20 mouse cellular contexts compared by ENCODE assay signal in genomic region chr17:71827627-71828026, GRCm38 (mm10). TPM values are rescaled to one million over a fixed set of nuclear protein-coding genes. Genes with fewer than 3 reads are reported as not detected.
DNase-seq lines count a peak whose midpoint lies in the region; ATAC-seq and TF ChIP-seq lines count a peak whose summit lies in the region.
"Had no signal": no experiment of that assay in that cellular context is flagged by ENCODE, and none has a peak within 500 bp of the region (broad histone marks: within the 10 kb centered on the region; RNA-seq: fewer than 3 reads in every experiment).

No protein-coding gene starts in this region.

- DNase-seq in embryonic facial prominence, embryonic 14.5 days (ENCODE audit: low spot score) = peak; percentile 41
- no peak for DNase-seq in embryonic facial prominence, embryonic 10.5 days (ENCODE audit: low spot score)
- DNase-seq in kidney, postnatal 4 days = peak; percentile 22 to 28
- no peak for DNase-seq in kidney, adult 9 months
- peak; percentile 18 for DNase-seq in lung, postnatal 10 days
- DNase-seq in lung, adult 18-20 months = no peak
- peak; percentile 68 for DNase-seq in brain, embryonic 14.5 days (ENCODE audit: low read depth)
- DNase-seq: adrenal gland, postnatal 25 days; cerebellum, adult 9-11 months; gastrocnemius, postnatal 36 days; layer of hippocampus, adult 9-11 months; lung, postnatal 14 days; right cerebral cortex, adult 18-20 months; thymus, adult 18-20 months; thymus, postnatal 4 days had no signal

- no peak for ATAC-seq in embryonic facial prominence, embryonic 14.5 days (ENCODE audit: low read depth)
- ATAC-seq: CD4-positive, CD25-positive, alpha-beta regulatory T cell, adult 4 months; midbrain, embryonic 15.5 days had no signal

- H3K36me3 ChIP-seq in embryonic facial prominence, embryonic 14.5 days (ENCODE audit: control insufficient read depth, insufficient read depth, low read length) = peaks cover 11% of the 10 kb centered on the region; the same call in 1 of the 2 replicates
- peaks cover 28% of the 10 kb centered on the region for H3K36me3 ChIP-seq in embryonic facial prominence, embryonic 10.5 days (replicated peaks)

- H3K4me3 ChIP-seq in embryonic facial prominence, embryonic 14.5 days (ENCODE audit: low read depth, low read length) = no peak overlapping the region
- H3K4me3 ChIP-seq in embryonic facial prominence, embryonic 10.5 days = no peak overlapping the region
- H3K4me3 ChIP-seq: hindbrain, embryonic 15.5 days; midbrain, embryonic 15.5 days; neural tube, embryonic 12.5 days had no signal

- WGBS in embryonic facial prominence, embryonic 14.5 days = 58% methylated on average over 8 of the region's 8 CpGs
- 78% methylated on average over 8 of the region's 8 CpGs for WGBS in embryonic facial prominence, embryonic 10.5 days

- no peaks in the 10 kb centered on the region for H3K4me1 ChIP-seq in embryonic facial prominence, embryonic 14.5 days (ENCODE audit: control insufficient read depth, insufficient read depth, low read length)
- peaks cover 8% of the 10 kb centered on the region; the same call in 1 of the 2 replicates for H3K4me1 ChIP-seq in embryonic facial prominence, embryonic 10.5 days
- H3K4me1 ChIP-seq: hindbrain, embryonic 15.5 days; midbrain, embryonic 15.5 days; neural tube, embryonic 12.5 days had no signal

- TF ChIP-seq POLR2A in brain, embryonic 14.5 days (IDR thresholded peaks at IDR 0.05; ENCODE audit: borderline replicate concordance, extremely low read depth, insufficient read depth, insufficient read length, poor library complexity, severe bottlenecking) = no peak

- TF ChIP-seq CTCF in brain, embryonic 14.5 days (IDR thresholded peaks at IDR 0.05; ENCODE audit: borderline replicate concordance, extremely low read depth, insufficient read depth, insufficient read length) = no peak

- no peak overlapping the region for H3K27ac ChIP-seq in embryonic facial prominence, embryonic 14.5 days (replicated peaks; ENCODE audit: low read depth, low read length)
- H3K27ac ChIP-seq in embryonic facial prominence, embryonic 10.5 days (replicated peaks) = no peak overlapping the region
- H3K27ac ChIP-seq: hindbrain, embryonic 15.5 days; liver, embryonic 14.5 days; midbrain, embryonic 15.5 days; neural tube, embryonic 12.5 days had no signal

- H3K27me3 ChIP-seq in embryonic facial prominence, embryonic 14.5 days (replicated peaks; ENCODE audit: control insufficient read depth, insufficient read depth, low read length) = no peaks in the 10 kb centered on the region
- H3K27me3 ChIP-seq in embryonic facial prominence, embryonic 10.5 days (replicated peaks; ENCODE audit: low read depth, poor library complexity, severe bottlenecking) = no peaks in the 10 kb centered on the region
- H3K27me3 ChIP-seq: hindbrain, embryonic 15.5 days; midbrain, embryonic 15.5 days; neural tube, embryonic 12.5 days had no signal

- no peaks in the 10 kb centered on the region for H3K9me3 ChIP-seq in embryonic facial prominence, embryonic 14.5 days (ENCODE audit: control insufficient read depth, low read length)
- H3K9me3 ChIP-seq in embryonic facial prominence, embryonic 10.5 days = no peaks in the 10 kb centered on the region
- H3K9me3 ChIP-seq: hindbrain, embryonic 15.5 days; midbrain, embryonic 15.5 days; neural tube, embryonic 12.5 days had no signal

- H3K9ac ChIP-seq in embryonic facial prominence, embryonic 14.5 days (ENCODE audit: low read depth, low read length) = no peak overlapping the region
- H3K9ac ChIP-seq: hindbrain, embryonic 15.5 days; liver, embryonic 14.5 days; midbrain, embryonic 15.5 days; neural tube, embryonic 12.5 days had no signal

- H3K4me2 ChIP-seq in embryonic facial prominence, embryonic 14.5 days (ENCODE audit: low read depth, low read length) = no peak overlapping the region
- H3K4me2 ChIP-seq: hindbrain, embryonic 15.5 days; midbrain, embryonic 15.5 days; neural tube, embryonic 12.5 days had no signal

RNA-seq across cellular contexts. Expression of gene Clip4, which starts 59.4 kb away (rescaled TPM):
- polyA plus RNA-seq in embryonic facial prominence, embryonic 14.5 days (2014; fragmentation: Nextera tagmentation; extraction: Ambion mirVana) = 13.0 and 15.3 TPM in 2 replicates
- 3.5 and 3.8 TPM in 2 replicates for polyA plus RNA-seq in embryonic facial prominence, embryonic 10.5 days (2016; fragmentation: Nextera tagmentation; extraction: Ambion mirVana)
- polyA plus RNA-seq in brain, embryonic 14.5 days (2012; rRNA removed) = 16.7 and 18.0 TPM in 2 replicates
- polyA plus RNA-seq: CD4-positive, CD25-positive, alpha-beta regulatory T cell, adult 4 months had no signal

Comparison
In these comparisons a context has a peak if more than half of its experiments do, and no peak if none do; other contexts are left out.
1. DNase-seq: peak in embryonic facial prominence, embryonic 14.5 days (single experiment), kidney, postnatal 4 days (2 of 2), lung, postnatal 10 days (single experiment) and brain, embryonic 14.5 days (single experiment); none in embryonic facial prominence, embryonic 10.5 days (single experiment), kidney, adult 9 months (single experiment) and lung, adult 18-20 months (0 of 2).